Mouse (Mus musculus): ENCODE results near the gene Henmt1. TPM values are rescaled to one million over a fixed set of nuclear protein-coding genes. Genes with fewer than 3 reads are reported as not detected.
A peak's percentile ranks its signal among the peaks of the same experiment; 100 is the strongest.

The Henmt1 gene
- polyA plus RNA-seq, 1 experiment from 2014 or later: 0.51 TPM

GRCm38 (mm10) chr3:108921822-108922221, 17.9 kb upstream of the Henmt1 start:
- ATAC-seq (ENCODE audit: low FRiP score, low TSS enrichment): no peak
- H3K36me3 ChIP-seq (ENCODE audit: control insufficient read depth, insufficient read depth, low read length): no peaks in the 10 kb centered on the region
- H3K9me3 ChIP-seq (ENCODE audit: control insufficient read depth, low read length): no peaks in the 10 kb centered on the region
- no peak overlapping the region for H3K27ac ChIP-seq (ENCODE audit: low read depth, low read length)
- H3K9ac ChIP-seq (ENCODE audit: low read depth, low read length): no peak overlapping the region
- no peaks in the 10 kb centered on the region for H3K4me1 ChIP-seq (ENCODE audit: control insufficient read depth, insufficient read depth, low read length)
- H3K27me3 ChIP-seq (ENCODE audit: control insufficient read depth, insufficient read depth, low read length): no peaks in the 10 kb centered on the region
- H3K4me3 ChIP-seq (ENCODE audit: low read length): no peak overlapping the region
- no peak overlapping the region for H3K4me2 ChIP-seq (replicated peaks; ENCODE audit: low read depth, low read length)
- WGBS: 76% methylated on average over 1 of the region's 1 CpGs

- Histone ChIP-seq H3K4me2 (replicated peaks; ENCODE audit: low read depth, low read length) (no peak overlapping the region), H3K36me3 (ENCODE audit: control insufficient read depth, insufficient read depth, low read length) (no peaks in the 10 kb centered on the region), H3K4me3 (ENCODE audit: low read length) (no peak overlapping the region), H3K27ac (ENCODE audit: low read depth, low read length) (no peak overlapping the region), H3K4me1 (ENCODE audit: control insufficient read depth, insufficient read depth, low read length) (no peaks in the 10 kb centered on the region), H3K9ac (ENCODE audit: low read depth, low read length) (no peak overlapping the region), H3K9me3 (ENCODE audit: control insufficient read depth, low read length) (peaks cover 5% of the 10 kb centered on the region; the same call in 1 of the 2 replicates), H3K27me3 (ENCODE audit: control insufficient read depth, insufficient read depth, low read length) (no peaks in the 10 kb centered on the region)
- 87% methylated on average over 4 of the region's 4 CpGs for WGBS
- ATAC-seq (ENCODE audit: low FRiP score, low TSS enrichment): no peak
These were observed 14.0 kb upstream of the Henmt1 start for GRCm38 (mm10) chr3:108925677-108926076.

GRCm38 (mm10) chr3:108926308-108926707, 13.4 kb upstream of the Henmt1 start:
- no peak overlapping the region for H3K4me3 ChIP-seq (ENCODE audit: low read length)
- no peaks in the 10 kb centered on the region for H3K36me3 ChIP-seq (ENCODE audit: control insufficient read depth, insufficient read depth, low read length)
- no peak overlapping the region for H3K27ac ChIP-seq (ENCODE audit: low read depth, low read length)
- H3K9ac ChIP-seq (ENCODE audit: low read depth, low read length): no peak overlapping the region
- WGBS: 75% methylated on average over 1 of the region's 1 CpGs
- H3K4me2 ChIP-seq (replicated peaks; ENCODE audit: low read depth, low read length): no peak overlapping the region
- no peaks in the 10 kb centered on the region for H3K27me3 ChIP-seq (ENCODE audit: control insufficient read depth, insufficient read depth, low read length)
- ATAC-seq (ENCODE audit: low FRiP score, low TSS enrichment): no peak
- H3K4me1 ChIP-seq (ENCODE audit: control insufficient read depth, insufficient read depth, low read length): no peaks in the 10 kb centered on the region
- peaks cover 5% of the 10 kb centered on the region; the same call in 1 of the 2 replicates for H3K9me3 ChIP-seq (ENCODE audit: control insufficient read depth, low read length)

GRCm38 (mm10) chr3:108933557-108933956, 6.1 kb upstream of the Henmt1 start:
- ATAC-seq (ENCODE audit: low FRiP score, low TSS enrichment): no peak
- H3K27ac ChIP-seq (ENCODE audit: low read depth, low read length): no peak overlapping the region
- no peaks in the 10 kb centered on the region for H3K36me3 ChIP-seq (ENCODE audit: control insufficient read depth, insufficient read depth, low read length)
- H3K9me3 ChIP-seq (ENCODE audit: control insufficient read depth, low read length): peaks cover 5% of the 10 kb centered on the region; the same call in 1 of the 2 replicates
- no peaks in the 10 kb centered on the region for H3K27me3 ChIP-seq (ENCODE audit: control insufficient read depth, insufficient read depth, low read length)
- WGBS: 88% methylated on average over 6 of the region's 6 CpGs
- H3K4me1 ChIP-seq (ENCODE audit: control insufficient read depth, insufficient read depth, low read length): no peaks in the 10 kb centered on the region
- H3K9ac ChIP-seq (ENCODE audit: low read depth, low read length): no peak overlapping the region
- no peak overlapping the region for H3K4me3 ChIP-seq (ENCODE audit: low read length)
- no peak overlapping the region for H3K4me2 ChIP-seq (replicated peaks; ENCODE audit: low read depth, low read length)

- peaks cover 7% of the 10 kb centered on the region for H3K9me3 ChIP-seq (ENCODE audit: control insufficient read depth, low read length)
- H3K27ac ChIP-seq (ENCODE audit: low read depth, low read length): no peak overlapping the region
- no peak overlapping the region for H3K4me3 ChIP-seq (ENCODE audit: low read length)
- H3K9ac ChIP-seq (ENCODE audit: low read depth, low read length): no peak overlapping the region
- no peaks in the 10 kb centered on the region for H3K36me3 ChIP-seq (ENCODE audit: control insufficient read depth, insufficient read depth, low read length)
- no peak for ATAC-seq (ENCODE audit: low FRiP score, low TSS enrichment)
- no peaks in the 10 kb centered on the region for H3K4me1 ChIP-seq (ENCODE audit: control insufficient read depth, insufficient read depth, low read length)
- H3K27me3 ChIP-seq (ENCODE audit: control insufficient read depth, insufficient read depth, low read length): no peaks in the 10 kb centered on the region
- 87% methylated on average over 5 of the region's 5 CpGs for WGBS
- no peak overlapping the region for H3K4me2 ChIP-seq (replicated peaks; ENCODE audit: low read depth, low read length)
These were observed 982 bp upstream of the Henmt1 start for GRCm38 (mm10) chr3:108938691-108939090.

GRCm38 (mm10) chr3:108940001-108940633, 444 bp downstream of the Henmt1 start, which contains the start of gene Gm9857:
TSS of gene Gm9857 (minus strand) at chr3:108940445.
- no peaks in the 10 kb centered on the region for H3K36me3 ChIP-seq (ENCODE audit: control insufficient read depth, insufficient read depth, low read length)
- H3K4me3 ChIP-seq (ENCODE audit: low read length): peak within 1 kb of the TSS; percentile 25
- H3K9ac ChIP-seq (ENCODE audit: low read depth, low read length): no peak within 1 kb of the TSS
- H3K9me3 ChIP-seq (ENCODE audit: control insufficient read depth, low read length): peaks cover 7% of the 10 kb centered on the region
- H3K4me2 ChIP-seq (replicated peaks; ENCODE audit: low read depth, low read length): peak within 1 kb of the TSS; percentile 42
- WGBS: 63% methylated on average over 52 of the region's 59 CpGs
- ATAC-seq (ENCODE audit: low FRiP score, low TSS enrichment): peak; percentile 76
- no peaks in the 10 kb centered on the region for H3K27me3 ChIP-seq (ENCODE audit: control insufficient read depth, insufficient read depth, low read length)
- H3K27ac ChIP-seq (ENCODE audit: low read depth, low read length): no peak within 1 kb of the TSS
- H3K4me1 ChIP-seq (ENCODE audit: control insufficient read depth, insufficient read depth, low read length): no peaks in the 10 kb centered on the region

GRCm38 (mm10) chr3:108940996-108941395, 1.3 kb downstream of the Henmt1 start:
- no peak overlapping the region for H3K9ac ChIP-seq (ENCODE audit: low read depth, low read length)
- no peak overlapping the region for H3K27ac ChIP-seq (ENCODE audit: low read depth, low read length)
- WGBS: 83% methylated on average over 10 of the region's 10 CpGs
- H3K27me3 ChIP-seq (ENCODE audit: control insufficient read depth, insufficient read depth, low read length): no peaks in the 10 kb centered on the region
- H3K4me1 ChIP-seq (ENCODE audit: control insufficient read depth, insufficient read depth, low read length): no peaks in the 10 kb centered on the region
- H3K9me3 ChIP-seq (ENCODE audit: control insufficient read depth, low read length): peaks cover 7% of the 10 kb centered on the region
- no peak overlapping the region for H3K4me2 ChIP-seq (replicated peaks; ENCODE audit: low read depth, low read length)
- ATAC-seq (ENCODE audit: low FRiP score, low TSS enrichment): no peak
- no peaks in the 10 kb centered on the region for H3K36me3 ChIP-seq (ENCODE audit: control insufficient read depth, insufficient read depth, low read length)
- no peak overlapping the region for H3K4me3 ChIP-seq (ENCODE audit: low read length)

GRCm38 (mm10) chr3:108957976-108958375, 18.3 kb downstream of the Henmt1 start:
- Histone ChIP-seq H3K27ac (ENCODE audit: low read depth, low read length) (no peak overlapping the region), H3K27me3 (ENCODE audit: control insufficient read depth, insufficient read depth, low read length) (no peaks in the 10 kb centered on the region), H3K36me3 (ENCODE audit: control insufficient read depth, insufficient read depth, low read length) (no peaks in the 10 kb centered on the region), H3K4me1 (ENCODE audit: control insufficient read depth, insufficient read depth, low read length) (no peaks in the 10 kb centered on the region), H3K4me3 (ENCODE audit: low read length) (no peak overlapping the region), H3K9me3 (ENCODE audit: control insufficient read depth, low read length) (no peaks in the 10 kb centered on the region), H3K4me2 (replicated peaks; ENCODE audit: low read depth, low read length) (no peak overlapping the region), H3K9ac (ENCODE audit: low read depth, low read length) (no peak overlapping the region)
- ATAC-seq (ENCODE audit: low FRiP score, low TSS enrichment): no peak

GRCm38 (mm10) chr3:108959680-108960295, 20.1 kb downstream of the Henmt1 start:
- Histone ChIP-seq H3K4me1 (ENCODE audit: control insufficient read depth, insufficient read depth, low read length) (no peaks in the 10 kb centered on the region), H3K4me2 (replicated peaks; ENCODE audit: low read depth, low read length) (no peak overlapping the region), H3K36me3 (ENCODE audit: control insufficient read depth, insufficient read depth, low read length) (no peaks in the 10 kb centered on the region), H3K27ac (ENCODE audit: low read depth, low read length) (no peak overlapping the region), H3K27me3 (ENCODE audit: control insufficient read depth, insufficient read depth, low read length) (no peaks in the 10 kb centered on the region), H3K9me3 (ENCODE audit: control insufficient read depth, low read length) (no peaks in the 10 kb centered on the region), H3K4me3 (ENCODE audit: low read length) (no peak overlapping the region), H3K9ac (ENCODE audit: low read depth, low read length) (no peak overlapping the region)
- ATAC-seq (ENCODE audit: low FRiP score, low TSS enrichment): no peak
- WGBS: 66% methylated on average over 13 of the region's 13 CpGs
